15 mouse cellular contexts compared by ENCODE assay signal in the genomic region with DNA sequence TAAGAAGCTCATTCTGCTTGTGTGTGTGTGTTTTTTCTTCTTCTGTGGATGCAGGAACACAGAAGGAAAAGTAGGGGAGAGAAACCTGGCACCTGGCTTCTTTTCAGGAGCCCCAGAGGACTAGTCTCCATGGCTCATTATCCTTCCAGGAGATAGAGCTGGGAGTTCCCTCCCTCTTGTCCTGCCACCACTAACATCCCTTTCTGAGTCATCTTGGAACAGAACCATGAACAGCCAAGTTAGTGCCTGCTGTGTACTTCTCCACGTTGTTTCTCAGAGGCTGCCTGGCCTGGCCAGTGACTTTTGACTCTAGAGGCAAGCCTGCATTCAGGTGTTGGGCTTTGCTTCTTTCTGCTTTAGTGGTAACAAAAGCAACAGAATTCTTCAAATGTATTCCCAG. TPM values are rescaled to one million over a fixed set of nuclear protein-coding genes. Genes with fewer than 3 reads are reported as not detected.
DNase-seq lines count a peak whose midpoint lies in the region; ATAC-seq and TF ChIP-seq lines count a peak whose summit lies in the region.
"Had no signal": no experiment of that assay in that cellular context is flagged by ENCODE, and none has a peak within 500 bp of the region (broad histone marks: within the 10 kb centered on the region; RNA-seq: fewer than 3 reads in every experiment).

No protein-coding gene starts in this region.

- ATAC-seq in midbrain, postnatal 0 days (ENCODE audit: low FRiP score), result no peak
- ATAC-seq in midbrain, embryonic 11.5 days (ENCODE audit: low FRiP score), result no peak
- ATAC-seq in hindbrain, embryonic 14.5 days (ENCODE audit: low FRiP score), result no peak

- no peak overlapping the region for H3K9ac ChIP-seq in midbrain, postnatal 0 days (replicated peaks; ENCODE audit: low read length, poor library complexity, severe bottlenecking)
- H3K9ac ChIP-seq in midbrain, embryonic 11.5 days (ENCODE audit: low read length), result no peak overlapping the region
- no peak overlapping the region for H3K9ac ChIP-seq in hindbrain, embryonic 14.5 days
- H3K9ac ChIP-seq: embryonic facial prominence, embryonic 12.5 days; lung, embryonic 15.5 days had no signal

- 0 out of 2 replicates have a peak, but pooled peaks cover 4% of the 10 kb centered on the region for H3K36me3 ChIP-seq in midbrain, postnatal 0 days (ENCODE audit: insufficient read depth, low read length)
- H3K36me3 ChIP-seq in midbrain, embryonic 11.5 days (ENCODE audit: control insufficient read depth, insufficient read depth, low read length), result no peaks in the 10 kb centered on the region
- H3K36me3 ChIP-seq in hindbrain, embryonic 14.5 days (replicated peaks; ENCODE audit: control insufficient read depth, insufficient read depth), result 0 out of 2 replicates have a peak, but pooled peaks cover 3% of the 10 kb centered on the region
- H3K36me3 ChIP-seq: embryonic facial prominence, embryonic 12.5 days; hindbrain, embryonic 12.5 days; limb, embryonic 15.5 days; lung, embryonic 15.5 days; midbrain, embryonic 12.5 days had no signal

- H3K4me3 ChIP-seq in midbrain, postnatal 0 days (ENCODE audit: low read depth, low read length), result no peak overlapping the region
- no peak overlapping the region for H3K4me3 ChIP-seq in midbrain, embryonic 11.5 days (ENCODE audit: low read depth, low read length)
- H3K4me3 ChIP-seq in hindbrain, embryonic 14.5 days (replicated peaks; ENCODE audit: low read length), result no peak overlapping the region

- H3K4me2 ChIP-seq in midbrain, postnatal 0 days (ENCODE audit: low read depth, low read length, poor library complexity, severe bottlenecking), result no peak overlapping the region
- H3K4me2 ChIP-seq in midbrain, embryonic 11.5 days, result no peak overlapping the region
- no peak overlapping the region for H3K4me2 ChIP-seq in hindbrain, embryonic 14.5 days (replicated peaks)

- intact Hi-C loops in gastrocnemius, postnatal 14 days (cut with DNase I; ENCODE audit: low total_unique reads), result loop anchor here (5.0 kb wide), 1 partner anchor 99 kb away; no protein-coding TSS in a partner anchor

- H3K4me1 ChIP-seq in midbrain, postnatal 0 days (ENCODE audit: insufficient read depth, low read length), result no peaks in the 10 kb centered on the region
- peaks cover 4% of the 10 kb centered on the region; the same call in 1 of the 2 replicates for H3K4me1 ChIP-seq in midbrain, embryonic 11.5 days (ENCODE audit: control insufficient read depth, insufficient read depth, low read length)
- H3K4me1 ChIP-seq in hindbrain, embryonic 14.5 days (replicated peaks; ENCODE audit: control insufficient read depth, insufficient read depth, low read length), result peaks cover 17% of the 10 kb centered on the region
- H3K4me1 ChIP-seq: embryonic facial prominence, embryonic 12.5 days had no signal

- WGBS in midbrain, postnatal 0 days, result 55% methylated on average over 1 of the region's 1 CpGs
- WGBS in midbrain, embryonic 11.5 days, result 61% methylated on average over 1 of the region's 1 CpGs
- 53% methylated on average over 1 of the region's 1 CpGs for WGBS in hindbrain, embryonic 14.5 days

- H3K27me3 ChIP-seq in midbrain, postnatal 0 days (ENCODE audit: insufficient read depth, low read length), result no peaks in the 10 kb centered on the region
- H3K27me3 ChIP-seq in midbrain, embryonic 11.5 days (ENCODE audit: control insufficient read depth, insufficient read depth, low read length), result no peaks in the 10 kb centered on the region
- no peaks in the 10 kb centered on the region for H3K27me3 ChIP-seq in hindbrain, embryonic 14.5 days (ENCODE audit: control insufficient read depth, insufficient read depth, low read length)
- H3K27me3 ChIP-seq: embryonic facial prominence, embryonic 12.5 days; forebrain, embryonic 13.5 days; hindbrain, embryonic 12.5 days; limb, embryonic 15.5 days; lung, embryonic 15.5 days; neural tube, embryonic 13.5 days had no signal

- no peak for TF ChIP-seq CTCF in midbrain, postnatal 0 days (IDR thresholded peaks at IDR 0.05)

- DNase-seq in adrenal gland, adult 2 months, result peak; percentile 72
- no peak for DNase-seq in adrenal gland, postnatal 4 days (ENCODE audit: low spot score in 2 of 2)
- peak; percentile 29 for DNase-seq in gastrocnemius, postnatal 25 days
- DNase-seq in gastrocnemius, postnatal 14 days, result no peak
- peak; percentile 10 for DNase-seq in midbrain, postnatal 0 days (ENCODE audit: low spot score)
- no peak for DNase-seq in midbrain, embryonic 11.5 days (ENCODE audit: low spot score, missing footprints)
- no peak for DNase-seq in layer of hippocampus, adult 18-20 months (ENCODE audit: low spot score in 2 of 2)
- DNase-seq in hindbrain, embryonic 14.5 days (ENCODE audit: low spot score), result no peak

- H3K27ac ChIP-seq in midbrain, postnatal 0 days (ENCODE audit: low read depth, low read length), result no peak overlapping the region
- no peak overlapping the region for H3K27ac ChIP-seq in midbrain, embryonic 11.5 days (ENCODE audit: low read depth, low read length)
- H3K27ac ChIP-seq in hindbrain, embryonic 14.5 days, result no peak overlapping the region
- H3K27ac ChIP-seq: limb, embryonic 15.5 days had no signal

- H3K9me3 ChIP-seq in midbrain, postnatal 0 days (ENCODE audit: low read length), result no peaks in the 10 kb centered on the region
- H3K9me3 ChIP-seq in midbrain, embryonic 11.5 days (ENCODE audit: control insufficient read depth, low read length), result no peaks in the 10 kb centered on the region
- H3K9me3 ChIP-seq in hindbrain, embryonic 14.5 days (ENCODE audit: control insufficient read depth, low read length), result no peaks in the 10 kb centered on the region
- H3K9me3 ChIP-seq: embryonic facial prominence, embryonic 12.5 days; forebrain, embryonic 13.5 days; hindbrain, embryonic 12.5 days; limb, embryonic 15.5 days; lung, embryonic 15.5 days; midbrain, embryonic 12.5 days; neural tube, embryonic 13.5 days had no signal

RNA-seq across cellular contexts. Expression of a gene that starts 0.7 kb away (rescaled TPM):
- 100 to 1,000 TPM; 183 to 230 TPM for total RNA-seq in adrenal gland, adult 2 months (2021)
- 114 and 115 TPM in 2 replicates for polyA plus RNA-seq in adrenal gland, adult 2 months (2012; rRNA removed)
- 100 to 1,000 TPM; 168 to 184 TPM for total RNA-seq in adrenal gland, postnatal 4 days (2021)
- 10 to 100 TPM; 43.2 to 63.0 TPM for total RNA-seq in gastrocnemius, postnatal 25 days (2021)
- 10 to 100 TPM; 53.5 to 93.5 TPM for total RNA-seq in gastrocnemius, postnatal 14 days (2021)
- total RNA-seq in midbrain, postnatal 0 days (2014; rRNA removed), result 90.5 and 101 TPM in 2 replicates
- 77.2 and 79.9 TPM in 2 replicates for polyA plus RNA-seq in midbrain, postnatal 0 days (2015; fragmentation: Nextera tagmentation; extraction: Ambion mirVana)
- polyA plus RNA-seq in midbrain, embryonic 11.5 days (2014; fragmentation: Nextera tagmentation; extraction: Ambion mirVana), result 24.9 and 26.1 TPM in 2 replicates
- 100 to 1,000 TPM; 105 to 116 TPM for total RNA-seq in layer of hippocampus, adult 18-20 months (2021)
- polyA plus RNA-seq in hindbrain, embryonic 14.5 days (2014; fragmentation: Nextera tagmentation; extraction: Ambion mirVana), result 58.5 and 65.1 TPM in 2 replicates

Comparison
In these comparisons a context has a peak if more than half of its experiments do, and no peak if none do; other contexts are left out.
1. DNase-seq: peak in adrenal gland, adult 2 months (single experiment), gastrocnemius, postnatal 25 days (single experiment) and midbrain, postnatal 0 days (single experiment); none in adrenal gland, postnatal 4 days (0 of 2), gastrocnemius, postnatal 14 days (single experiment), midbrain, embryonic 11.5 days (single experiment), layer of hippocampus, adult 18-20 months (0 of 2) and hindbrain, embryonic 14.5 days (single experiment).